Mouse (Mus musculus) adrenal gland, postnatal 4 days (tissue): ENCODE results near the gene Siah1a. TPM values are rescaled to one million over a fixed set of nuclear protein-coding genes. Genes with fewer than 3 reads are reported as not detected.

ENCODE experiments used
- DNase-seq, 2 experiments: peaks; one replicate each; pipeline ENCODE4 v3.0.0; 2021 to 2022; ENCODE audit warnings: low spot score in 2 of 2, mixed read lengths in 2 of 2
- total RNA-seq, 2 experiments: library from RNA; stranded (reverse); gene quantifications; 2 replicates each; pipeline ENCODE4 v1.2.3; 2021

Siah1a gene
- total RNA-seq, 2 experiments from 2014 or later, result 32.0 to 35.5 TPM

DNA sequence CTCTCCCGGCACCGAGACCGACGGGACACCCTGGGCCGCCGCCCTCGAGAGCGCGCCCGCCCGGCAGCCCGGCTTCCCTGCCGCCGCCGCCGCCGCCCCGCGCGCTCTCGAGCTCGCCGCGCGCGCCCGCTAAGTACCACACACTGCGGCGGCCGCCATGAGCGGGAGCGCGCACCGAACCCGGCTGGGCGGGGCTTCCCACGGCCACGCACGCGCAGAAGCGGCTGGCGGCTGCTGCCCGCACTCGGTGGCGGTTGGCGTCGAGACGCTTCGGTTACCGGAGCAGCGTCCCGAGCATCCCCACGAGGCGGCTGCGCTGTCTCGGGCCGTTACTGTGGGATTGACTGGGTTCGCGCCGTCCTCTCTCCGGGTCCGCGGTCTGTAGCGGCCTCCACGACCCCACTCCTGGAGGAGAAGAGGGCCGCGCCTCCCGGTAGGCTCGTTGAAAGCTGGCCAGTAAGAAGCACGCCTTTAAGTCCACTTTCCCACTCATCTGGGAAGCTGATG is 254 bp upstream of the Siah1a start:
- DNase-seq, result peak; percentile 86

DNA sequence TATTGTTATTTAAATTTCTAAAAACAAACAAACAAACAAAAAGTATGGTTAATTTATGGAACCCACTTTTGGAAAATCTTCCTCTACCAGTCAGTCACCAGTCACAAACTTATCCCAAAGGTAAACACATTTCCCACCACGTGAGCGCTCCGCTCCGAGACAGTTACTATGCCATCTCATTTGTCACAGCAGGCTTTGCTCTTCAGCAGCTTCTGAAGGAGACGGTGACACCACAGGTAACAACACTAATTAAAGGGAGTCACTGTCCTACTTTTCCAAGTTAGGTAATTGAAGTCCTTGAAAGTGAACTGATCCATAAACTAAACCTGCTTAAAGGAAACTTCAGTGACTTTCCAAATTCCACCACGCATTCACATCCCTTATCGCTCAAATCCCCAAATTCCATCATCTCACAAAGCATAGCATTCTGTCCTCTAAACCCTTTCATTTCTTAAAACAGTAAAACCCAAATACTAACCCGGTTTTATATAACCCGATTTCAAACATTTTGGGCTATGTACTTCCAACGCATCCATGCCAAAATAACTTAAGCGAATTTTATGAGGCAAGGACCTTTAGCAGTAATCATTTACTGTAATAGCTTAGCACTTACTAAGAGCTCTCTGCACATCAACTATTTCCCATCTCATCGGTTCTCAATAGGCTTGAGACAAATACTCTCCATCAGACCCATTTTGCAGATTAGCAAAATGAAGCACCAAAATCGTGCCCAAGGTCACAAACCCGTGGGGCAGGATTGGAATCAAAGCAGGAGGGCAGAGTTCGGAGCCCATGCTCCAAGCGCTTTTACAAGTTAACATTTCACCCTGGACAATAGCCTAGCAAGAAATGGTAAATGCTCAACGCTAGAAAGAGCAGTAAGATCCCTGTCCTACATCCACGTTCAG is 1.2 kb downstream of the Siah1a start:
- DNase-seq, result no peak

DNA sequence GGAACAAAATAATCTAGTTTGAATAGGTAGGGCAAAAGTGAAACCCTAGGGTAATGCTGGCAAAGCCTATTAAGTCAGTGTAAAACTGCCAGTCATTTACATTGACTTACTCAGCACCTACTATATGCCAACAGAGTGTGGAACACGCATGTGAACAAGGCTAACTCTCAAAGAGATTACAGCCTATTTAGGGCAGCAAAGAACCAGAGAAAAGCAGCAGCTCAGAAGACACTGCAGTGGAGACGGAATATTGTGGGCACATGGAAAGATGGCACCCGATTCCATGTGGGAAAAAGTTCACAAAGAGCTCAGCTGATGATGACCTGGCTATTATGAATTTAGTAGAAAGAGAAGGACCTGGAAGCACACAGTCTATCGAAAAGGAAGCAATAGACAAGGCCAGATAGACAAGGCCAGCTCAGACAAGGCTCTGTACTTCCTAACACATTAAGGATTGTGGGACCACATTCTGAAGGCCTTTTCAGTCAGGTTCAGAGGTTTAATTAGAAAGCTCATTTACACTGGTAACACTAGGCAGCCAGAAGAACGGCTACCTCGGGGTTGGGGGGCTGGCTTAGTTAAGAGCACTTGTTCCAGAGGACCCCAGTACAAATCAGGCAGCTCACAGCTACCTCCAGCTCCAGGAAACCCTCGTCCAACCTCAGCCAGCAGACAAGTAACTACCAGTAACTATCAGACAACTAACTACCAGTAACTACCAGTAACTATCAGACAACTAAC is 3.0 kb downstream of the Siah1a start:
- no peak for DNase-seq

DNA sequence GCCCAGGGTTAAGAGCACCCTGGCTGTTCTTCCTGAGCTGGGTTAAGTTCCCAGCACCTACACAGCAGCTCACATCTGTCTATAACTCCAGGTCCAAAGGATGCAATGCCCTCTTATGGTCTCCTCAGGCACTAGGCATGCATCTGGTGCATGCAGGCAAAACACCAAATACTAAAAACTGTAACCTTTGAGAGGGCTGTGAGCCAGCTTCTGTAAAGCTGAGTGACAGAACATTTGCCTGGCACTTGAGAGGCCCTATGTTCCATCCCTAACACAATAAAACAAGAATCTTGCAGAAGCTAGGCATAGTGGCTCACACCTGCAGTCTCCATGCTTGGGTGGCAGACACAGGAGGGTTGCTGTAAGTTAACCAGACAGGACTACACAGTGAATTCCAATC is 4.1 kb downstream of the Siah1a start:
- DNase-seq, result no peak

DNA sequence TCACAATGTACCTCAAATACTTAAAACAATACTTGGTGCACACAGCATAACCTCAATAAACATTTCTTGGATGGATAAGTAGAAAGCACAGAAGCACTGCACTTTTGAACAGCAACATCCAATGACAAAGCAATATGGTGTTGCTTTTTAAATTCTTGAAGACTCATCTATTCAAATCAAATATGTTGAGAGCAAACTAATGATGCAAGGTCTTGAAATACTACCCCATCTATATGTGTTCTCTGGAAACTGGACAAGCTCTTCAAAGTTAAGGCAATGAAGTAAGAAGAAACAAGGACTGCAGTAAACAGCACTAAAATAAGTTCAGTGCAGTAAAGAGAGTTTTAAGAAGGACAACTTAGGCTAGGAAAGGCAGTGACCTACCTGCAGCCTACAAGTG is 4.8 kb downstream of the Siah1a start:
- no peak for DNase-seq

DNA sequence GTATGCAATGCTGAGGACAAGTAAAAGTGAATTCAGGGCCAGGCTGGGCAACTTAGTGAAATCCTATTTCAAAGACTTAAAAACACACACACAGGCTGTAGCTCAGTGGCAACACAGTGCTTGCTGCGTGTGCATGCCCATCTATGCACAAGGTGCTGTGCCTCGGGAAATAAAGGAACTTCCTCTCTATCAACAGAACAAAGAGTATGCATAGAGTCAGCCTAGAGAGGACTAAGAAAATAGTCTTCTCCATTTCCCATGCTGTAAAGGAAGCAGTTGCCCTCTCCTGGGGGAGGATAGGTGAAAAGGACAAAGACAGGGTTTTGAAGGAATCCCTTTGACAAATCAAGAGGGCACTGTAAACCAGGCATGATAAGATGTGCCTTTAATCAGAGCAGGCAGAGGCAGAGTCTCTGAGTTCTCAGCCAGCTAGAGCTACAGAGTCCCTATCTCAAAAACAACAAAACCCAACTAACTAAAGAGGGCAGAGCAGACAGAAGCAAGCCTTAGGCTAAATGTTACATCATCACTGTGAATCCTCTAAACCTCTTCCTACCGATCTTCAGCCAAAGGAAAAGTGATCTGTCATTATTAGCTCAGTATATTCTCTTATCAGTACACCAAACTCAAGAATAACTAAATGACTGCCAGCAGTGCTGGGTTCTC is 10.2 kb downstream of the Siah1a start:
- no peak for DNase-seq

DNA sequence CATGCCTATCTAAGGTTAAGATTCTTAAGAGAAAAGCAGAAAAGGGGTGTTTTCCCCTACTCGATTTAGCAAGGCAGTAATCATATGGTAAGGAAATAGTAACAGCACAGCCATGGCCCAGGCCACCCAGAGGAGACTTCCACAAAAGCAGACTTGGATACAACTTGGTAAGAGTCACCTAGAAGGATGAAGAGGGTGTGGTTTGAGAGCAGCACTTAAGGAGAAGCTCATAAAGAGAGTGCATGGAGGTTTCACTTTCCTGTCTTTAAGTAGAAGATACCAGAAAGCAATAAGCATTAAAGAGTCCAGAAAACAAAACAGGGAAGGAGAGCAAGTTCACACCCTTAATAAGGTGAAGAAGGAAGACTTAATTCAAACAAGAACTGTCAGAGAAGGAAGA is 10.8 kb downstream of the Siah1a start:
- DNase-seq, result no peak

DNA sequence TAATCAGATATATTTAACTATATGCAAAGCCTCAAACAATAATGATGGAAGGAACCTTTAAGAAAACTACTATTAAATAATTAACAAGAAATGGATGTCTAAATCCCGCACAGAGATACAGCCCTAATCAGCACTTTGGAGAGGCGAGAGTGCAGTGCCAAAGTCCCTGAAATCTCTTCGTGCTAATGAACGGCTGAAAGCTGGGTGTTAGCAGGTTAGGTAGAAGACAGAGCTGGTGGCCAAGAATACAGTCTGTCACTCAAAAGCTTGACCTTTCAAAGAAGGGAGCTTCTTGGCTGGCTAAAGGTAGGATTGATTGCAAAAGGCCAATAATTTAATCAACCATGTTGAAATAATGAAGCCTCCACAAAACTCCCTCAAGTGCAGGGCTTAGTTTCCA is 11.6 kb downstream of the Siah1a start:
- no peak for DNase-seq

DNA sequence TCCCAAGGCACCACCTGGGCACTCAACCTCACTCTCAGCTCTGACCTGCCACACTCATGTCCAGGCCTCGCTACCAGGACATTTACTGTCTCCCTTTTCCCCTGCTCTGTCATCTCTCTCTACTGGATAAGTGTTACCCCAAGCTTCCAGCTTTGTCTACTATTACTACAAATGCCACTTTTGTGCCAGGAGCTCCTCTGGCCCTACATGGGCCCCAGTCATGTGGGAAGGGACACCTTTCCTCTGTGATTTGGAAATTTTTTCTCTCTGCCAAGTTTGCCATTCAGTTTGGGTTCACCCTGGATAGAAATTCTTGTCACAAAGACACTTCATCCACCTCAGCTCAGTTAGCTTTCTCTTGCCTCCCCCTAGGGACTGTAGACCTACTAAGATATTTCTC is 14.9 kb downstream of the Siah1a start:
- DNase-seq, result no peak

DNA sequence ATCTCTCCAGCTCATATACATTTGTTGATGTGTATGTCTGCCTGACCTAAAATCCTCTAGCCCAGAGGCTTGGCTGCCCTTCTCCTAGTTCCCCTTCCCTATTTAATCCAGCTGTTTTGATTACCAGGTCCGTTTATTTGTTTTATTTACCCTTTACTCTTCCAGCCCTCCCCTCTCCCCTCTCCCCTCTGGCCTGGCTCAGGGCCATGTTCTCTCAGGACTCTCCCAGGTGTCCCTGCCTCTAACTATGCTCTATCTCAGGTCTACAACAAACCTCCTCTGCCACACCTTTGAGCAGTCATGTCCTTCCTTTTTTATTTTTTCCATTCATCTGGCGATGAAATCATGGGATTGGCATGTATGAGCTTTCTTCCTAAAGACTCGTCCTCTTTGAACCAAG is 15.4 kb downstream of the Siah1a start:
- DNase-seq, result no peak

DNA sequence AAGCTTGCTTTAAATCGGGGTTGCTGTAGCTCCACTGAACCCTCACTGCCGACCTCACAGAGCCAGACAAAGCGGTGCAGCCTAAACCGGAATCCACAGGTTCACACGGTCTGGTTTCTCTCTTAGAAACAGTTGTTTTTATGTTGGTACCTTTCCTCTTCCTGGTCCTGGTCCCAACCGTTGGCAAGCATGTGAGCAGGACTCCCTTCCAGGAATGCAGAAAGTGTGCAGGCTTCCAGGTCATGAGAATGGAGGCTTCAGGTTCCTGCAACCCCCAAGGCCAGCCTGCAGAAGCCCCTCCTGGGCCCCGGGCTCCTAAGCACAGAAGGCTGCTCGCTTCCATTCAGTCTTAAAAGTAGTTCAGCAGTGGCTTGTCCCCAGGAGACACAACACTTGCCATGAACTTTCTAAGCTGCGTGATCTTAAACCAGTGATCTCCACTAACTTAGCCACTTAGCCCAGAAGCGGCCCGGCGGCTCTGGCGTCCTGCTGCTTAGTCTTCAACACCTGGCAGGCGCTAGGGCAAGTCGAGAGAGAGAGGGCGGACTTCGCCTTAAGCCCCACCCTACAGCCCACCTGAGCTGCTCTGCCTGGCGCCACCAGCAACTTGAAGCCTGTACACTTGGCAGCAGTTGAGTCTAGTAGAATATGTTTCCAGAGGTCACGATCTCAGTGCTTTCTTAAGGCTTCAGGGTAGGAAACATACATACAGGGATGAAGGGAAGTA is 17.3 kb downstream of the Siah1a start:
- no peak for DNase-seq

DNA sequence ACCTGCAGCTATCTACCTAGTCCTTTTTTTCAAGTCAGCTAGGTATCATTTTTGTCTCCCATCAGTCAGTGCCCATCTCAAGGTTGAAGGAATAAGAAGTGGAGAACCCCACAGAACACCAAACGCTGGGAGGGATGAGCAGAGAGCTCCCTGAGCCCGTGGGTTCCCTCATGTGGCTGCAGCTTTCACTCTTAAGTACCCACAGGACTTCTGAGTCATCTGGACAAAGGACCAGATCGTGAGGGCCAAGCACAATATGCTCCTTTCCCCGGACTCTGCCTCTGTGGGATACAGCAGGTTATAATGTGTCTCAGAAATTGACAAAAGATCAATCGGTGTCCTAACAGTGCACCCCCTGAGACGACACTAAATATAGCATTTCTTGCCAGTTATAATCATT is 18.8 kb downstream of the Siah1a start:
- DNase-seq, result no peak

DNA sequence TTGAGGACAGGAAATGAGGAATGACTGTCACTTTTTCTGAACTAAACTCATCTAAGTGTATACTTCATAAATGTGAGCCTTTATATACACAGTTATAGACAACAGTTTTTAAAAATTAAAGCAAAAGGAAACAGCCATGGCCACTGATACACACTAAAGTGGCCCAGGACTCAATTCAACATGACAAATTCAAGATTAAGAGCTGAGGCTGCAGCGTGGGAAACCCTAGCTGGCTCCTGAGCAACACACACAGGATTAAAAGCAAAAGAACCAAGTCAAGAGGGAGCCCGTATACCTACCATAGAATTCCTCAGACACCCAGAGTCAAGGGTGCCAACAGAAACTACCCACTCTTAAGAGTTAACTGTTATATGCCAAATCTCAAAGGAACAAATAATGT is 24.2 kb downstream of the Siah1a start:
- no peak for DNase-seq

DNA sequence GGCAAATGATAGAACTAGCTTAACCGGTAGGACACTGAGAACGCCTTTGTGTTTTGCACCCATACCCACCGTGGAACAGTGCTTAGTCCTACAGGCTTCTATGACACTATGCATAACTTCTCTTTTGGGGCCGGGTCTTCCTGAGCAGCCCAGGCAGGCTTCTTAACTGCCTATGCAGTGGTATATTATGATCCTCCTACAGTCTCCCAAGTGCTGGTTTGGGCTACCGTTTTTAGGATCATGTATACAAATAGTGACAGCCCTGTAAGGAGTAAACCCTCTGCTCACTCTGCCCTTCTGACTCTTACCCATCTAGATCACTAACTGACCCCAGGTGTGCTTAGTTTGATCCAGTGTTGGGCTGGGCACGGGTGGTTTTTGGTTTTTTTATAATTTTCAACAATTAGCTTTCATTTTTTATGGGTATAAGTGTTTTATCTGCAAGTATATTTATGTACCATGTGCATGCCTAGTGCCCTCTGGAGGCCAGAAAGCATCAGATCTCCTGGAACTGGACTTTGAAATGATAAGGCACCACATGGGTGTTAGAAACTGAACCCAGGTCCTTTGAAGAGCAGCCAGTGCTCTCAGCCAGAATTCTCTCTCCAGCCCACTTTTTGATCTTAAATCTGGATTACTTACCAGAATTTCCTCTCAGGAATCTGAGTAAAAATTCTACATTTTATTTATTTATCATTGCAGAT is 24.8 kb downstream of the Siah1a start:
- no peak for DNase-seq

DNA sequence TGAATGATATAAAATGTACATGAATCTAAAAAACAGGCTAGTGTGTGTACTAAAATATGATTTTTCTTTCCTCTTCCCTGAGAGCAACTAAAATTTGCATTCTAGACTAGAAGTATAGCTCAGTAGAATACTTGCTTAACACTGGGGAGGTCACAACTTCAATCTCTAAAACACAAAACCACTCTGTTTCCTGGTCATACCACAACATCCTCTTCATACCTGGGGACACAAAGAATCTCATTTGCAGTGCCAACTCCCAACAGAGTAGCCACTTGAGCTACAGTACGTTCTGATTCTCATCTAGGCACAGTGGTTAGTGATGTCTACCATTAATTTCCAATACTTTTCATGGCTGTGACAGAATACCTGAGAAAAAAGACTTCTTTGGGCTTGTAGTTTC is 26.4 kb downstream of the Siah1a start:
- DNase-seq, result no peak

DNA sequence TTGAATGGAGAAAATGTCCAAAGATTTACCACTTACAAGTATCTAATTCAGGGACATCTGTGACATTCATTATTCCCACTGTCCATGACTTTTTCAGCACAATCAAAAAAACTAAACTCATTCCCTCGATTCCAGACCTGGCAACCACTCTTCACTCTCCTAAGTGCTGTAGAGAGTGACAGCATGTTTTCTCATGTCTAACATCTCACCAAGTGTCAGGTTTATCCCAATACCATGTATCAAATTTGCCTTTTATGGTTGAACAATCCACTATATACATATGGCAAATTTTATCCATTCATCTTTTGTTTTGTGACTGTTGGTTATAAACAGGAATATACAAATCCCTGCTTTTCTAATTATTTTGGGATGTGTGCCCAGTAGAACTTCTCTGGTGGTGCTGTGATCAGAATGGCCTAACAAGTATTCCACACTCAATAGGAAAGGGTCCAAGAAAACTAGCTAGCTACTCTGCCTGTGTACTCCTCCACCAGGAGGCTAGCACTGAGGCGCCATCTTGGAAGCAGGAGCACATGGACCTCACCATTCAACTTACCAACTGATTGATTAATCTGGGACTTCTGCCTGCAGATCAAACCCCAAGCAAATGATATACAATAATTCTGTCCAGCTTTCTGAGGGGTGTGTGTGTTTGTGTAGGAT is 27.3 kb downstream of the Siah1a start:
- DNase-seq, result no peak

DNA sequence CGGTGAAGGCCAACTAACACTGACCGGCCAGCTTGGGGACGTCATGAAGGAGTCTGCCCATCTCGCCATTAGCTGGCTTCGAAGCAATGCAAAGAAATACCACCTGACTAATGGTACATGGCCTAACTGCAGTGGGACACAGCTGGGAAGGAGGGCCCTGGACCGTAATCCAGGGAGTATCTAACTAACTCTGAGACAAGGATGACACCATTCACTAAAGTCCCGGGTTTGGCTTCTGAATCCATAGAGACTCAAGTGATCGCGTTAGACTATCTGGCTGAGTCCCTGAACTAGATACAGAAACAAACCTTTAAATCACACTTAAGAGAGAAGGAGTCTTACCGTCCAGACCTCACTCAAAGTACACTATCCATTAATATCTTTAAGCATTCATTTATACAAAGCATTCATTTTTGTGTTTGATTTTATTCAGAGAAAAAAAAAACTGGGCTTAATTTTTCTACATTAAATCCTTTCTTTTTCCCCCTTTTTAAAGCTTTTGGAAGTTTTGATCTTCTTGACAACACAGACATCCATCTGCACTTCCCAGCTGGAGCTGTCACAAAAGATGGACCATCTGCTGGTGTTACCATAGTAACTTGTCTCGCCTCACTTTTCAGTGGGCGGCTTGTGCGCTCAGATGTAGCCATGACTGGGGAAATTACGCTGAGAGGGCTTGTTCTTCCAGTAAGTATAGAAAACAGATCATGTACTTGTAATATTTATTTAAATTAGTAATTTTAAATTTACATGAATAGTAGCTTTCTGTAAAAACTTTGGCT is 32.1 kb downstream of the Siah1a start:
- DNase-seq, result no peak

DNA sequence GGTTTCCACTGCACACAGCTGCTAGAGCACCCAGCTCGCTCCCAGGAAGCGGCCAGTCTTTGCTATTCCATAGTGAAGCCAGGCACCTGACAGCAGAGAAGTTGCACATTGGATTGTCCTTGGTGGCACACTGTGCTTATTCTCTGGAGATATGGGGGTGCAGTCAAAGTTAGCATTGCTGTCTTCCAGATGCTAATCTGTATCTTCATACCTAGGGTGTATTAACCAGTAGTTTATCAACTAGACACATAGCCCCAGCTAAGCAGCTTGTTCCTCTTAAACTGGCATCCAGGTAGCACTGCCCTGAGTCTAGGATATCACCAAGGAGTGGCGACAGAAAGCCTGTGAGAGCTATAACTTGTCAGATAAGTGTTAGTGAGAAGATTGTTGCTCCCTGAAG is 33.1 kb downstream of the Siah1a start:
- no peak for DNase-seq

DNA sequence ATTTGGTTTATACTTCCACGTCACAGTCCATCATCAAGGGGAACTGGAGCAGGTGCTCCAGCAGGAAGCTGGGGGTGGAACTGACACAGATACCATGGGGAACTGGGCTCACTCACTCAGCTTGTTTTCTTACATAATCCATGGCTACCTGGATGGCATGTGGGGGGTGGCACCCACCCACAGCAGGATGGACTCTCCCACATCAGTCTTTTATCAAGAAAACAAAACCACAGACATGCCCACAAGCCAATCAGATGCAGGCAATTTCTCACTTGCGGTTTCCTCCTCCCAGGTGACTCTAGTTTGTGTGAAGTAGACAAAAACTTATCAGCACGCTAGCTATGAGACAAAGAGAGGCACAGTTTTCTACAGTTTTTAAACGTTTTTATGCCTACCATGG is 37.9 kb downstream of the Siah1a start:
- no peak for DNase-seq
